Mouse (Mus musculus) thymus, adult 2 months (tissue): ENCODE measurements around the gene Dock1.

ENCODE experiments used
- CTCF ChIP-seq: fragments of 200-500 bp; IDR thresholded peaks from 2 replicates; pipeline ENCODE4 v1.5.1; 2012; ENCODE audit warnings: mild to moderate bottlenecking, control low read depth, low read length, moderate library complexity, borderline replicate concordance; ENCODE audit not compliant: control insufficient read depth, poor library complexity, insufficient read depth; ENCODE audit errors: extremely low read depth
- POLR2A ChIP-seq: fragments of 200-500 bp; IDR thresholded peaks from 2 replicates; pipeline ENCODE4 v1.6.1; 2012; ENCODE audit warnings: mild to moderate bottlenecking, low read length, control low read depth, moderate library complexity; ENCODE audit not compliant: control insufficient read depth, poor library complexity, insufficient read depth; ENCODE audit errors: extremely low read depth

DNA sequence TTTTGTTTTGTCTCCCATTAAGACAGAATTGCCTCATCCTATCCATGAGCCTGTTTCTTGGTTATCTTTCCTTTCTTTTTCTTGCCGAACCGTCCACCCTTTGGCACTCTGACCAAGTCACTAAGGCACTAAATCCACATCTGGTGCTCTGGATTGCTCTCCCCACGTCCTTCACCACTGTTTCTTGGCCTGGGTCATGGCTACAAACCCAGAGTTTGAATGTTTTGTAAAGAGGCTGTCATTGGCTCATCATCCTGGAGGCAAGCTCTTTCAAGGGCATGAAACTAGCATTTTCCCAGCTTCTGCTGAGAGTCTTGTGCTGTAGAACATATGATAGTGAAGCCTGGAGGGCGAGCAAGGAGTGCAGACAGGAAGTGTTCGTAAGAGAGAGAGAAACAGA is 416.1 kb downstream of the Dock1 start:
- TF ChIP-seq CTCF = no peak
- no peak for TF ChIP-seq POLR2A
